Mouse (Mus musculus) adrenal gland, postnatal 4 days (tissue): ENCODE data around the gene Arg2. TPM values are rescaled to one million over a fixed set of nuclear protein-coding genes. Genes with fewer than 3 reads are reported as not detected.
A peak's percentile ranks its signal among the peaks of the same experiment; 100 is the strongest.
"Not testable (repeated sequence)": the region's sequence is repeated elsewhere in the genome, so short reads cannot be mapped to it uniquely, and the experiment has no call there.

Experiments used
- DNase-seq, 2 experiments: peaks; one replicate each; pipeline ENCODE4 v3.0.0; 2021 to 2022; ENCODE audit warnings: low spot score in 2 of 2, mixed read lengths in 2 of 2
- total RNA-seq, 2 experiments: library from RNA; stranded (reverse); gene quantifications; 2 replicates each; pipeline ENCODE4 v1.2.3; 2021

Arg2 gene
- total RNA-seq, 2 experiments from 2014 or later: 0.65 to 1.1 TPM

GRCm38 (mm10) chr12:79170421-79170820 is 39.8 kb downstream of the Arg2 start:
- no peak for DNase-seq

- no peak for DNase-seq
Observed at GRCm38 (mm10) chr12:79171269-79171995, 40.9 kb downstream of the Arg2 start.

- peak; percentile 74 to 83 for DNase-seq
Observed at GRCm38 (mm10) chr12:79172019-79172941, 41.7 kb downstream of the Arg2 start, which contains the start of gene Vti1b. Vti1b (minus strand) TSS chr12:79172667.

- no peak for DNase-seq
Observed at GRCm38 (mm10) chr12:79173721-79174120, 43.1 kb downstream of the Arg2 start.

- no peak for DNase-seq
Observed at GRCm38 (mm10) chr12:79175998-79176397, 45.4 kb downstream of the Arg2 start.

GRCm38 (mm10) chr12:79185160-79185559 is 54.6 kb downstream of the Arg2 start:
- not testable (repeated sequence) for DNase-seq

GRCm38 (mm10) chr12:79190931-79191673 is 60.5 kb downstream of the Arg2 start:
- peak in 1 of 2 experiments; percentile 19 for DNase-seq

- peak; percentile 13 to 47 for DNase-seq
Observed at GRCm38 (mm10) chr12:79191701-79192100, 61.1 kb downstream of the Arg2 start.

- DNase-seq: no peak
Observed at GRCm38 (mm10) chr12:79192193-79192592, 61.6 kb downstream of the Arg2 start, which contains the start of gene Rdh11. Rdh11 (minus strand) TSS chr12:79192293.

- peak; percentile 24 to 54 for DNase-seq
Observed at GRCm38 (mm10) chr12:79193441-79193840, 62.9 kb downstream of the Arg2 start.

GRCm38 (mm10) chr12:79197105-79197504 is 66.5 kb downstream of the Arg2 start:
- no peak for DNase-seq

GRCm38 (mm10) chr12:79201882-79202281 is 71.3 kb downstream of the Arg2 start:
- no peak for DNase-seq

Other genes starting within 250 kb of the Arg2 start
- gene Plek2, start 223.8 kb upstream of the Arg2 start, total RNA-seq: 1 to 10 TPM; 1.5 to 2.9 TPM
- gene Tmem229b, start 123.2 kb upstream of the Arg2 start, total RNA-seq: 10 to 100 TPM; 18.3 to 19.8 TPM
- 1 to 10 TPM; 2.7 to 6.7 TPM for gene Plekhh1, start 101.6 kb upstream of the Arg2 start, total RNA-seq
- gene Pigh, start 41.1 kb upstream of the Arg2 start, total RNA-seq: 10 to 100 TPM; 10.7 to 12.5 TPM
- 10 to 100 TPM; 62.2 to 67.2 TPM for gene Vti1b, start 41.9 kb downstream of the Arg2 start, total RNA-seq
- gene Rdh11, start 61.5 kb downstream of the Arg2 start, total RNA-seq: 10 to 100 TPM; 19.5 to 20.8 TPM
- 1 to 10 TPM in 1 of 2 experiments, under 1 TPM in 1; 0.87 to 1.1 TPM for gene Rdh12, start 78.1 kb downstream of the Arg2 start, total RNA-seq
- 10 to 100 TPM; 38.0 to 39.0 TPM for gene Zfyve26, start 165.5 kb downstream of the Arg2 start, total RNA-seq
- 1 to 10 TPM; 3.1 TPM for gene Rad51b, start 166.5 kb downstream of the Arg2 start, total RNA-seq